In genomic region chr11:9051895-9052294, GRCm38 (mm10) we compare ENCODE assay signal across 27 mouse cellular contexts. TPM values are rescaled to one million over a fixed set of nuclear protein-coding genes. Genes with fewer than 3 reads are reported as not detected.
"Had no signal": no experiment of that assay in that cellular context is flagged by ENCODE, and none has a peak within 500 bp of the region (broad histone marks: within the 10 kb centered on the region; RNA-seq: fewer than 3 reads in every experiment).

No protein-coding gene starts in this region.

- ATAC-seq: liver, postnatal 0 days; lung, postnatal 0 days; midbrain, embryonic 13.5 days; midbrain, embryonic 16.5 days had no signal

- H3K4me3 ChIP-seq: limb, embryonic 12.5 days; limb, embryonic 15.5 days; megakaryocyte, embryonic 14.5 days; midbrain, embryonic 10.5 days; midbrain, embryonic 13.5 days; myocyte; neural tube, embryonic 13.5 days had no signal

- H3K36me3 ChIP-seq: limb, embryonic 12.5 days; limb, embryonic 15.5 days; midbrain, embryonic 10.5 days; midbrain, embryonic 13.5 days; neural tube, embryonic 13.5 days had no signal

- H3K27ac ChIP-seq: kidney, postnatal 0 days; limb, embryonic 12.5 days; limb, embryonic 15.5 days; liver, embryonic 14.5 days; macrophage; midbrain, embryonic 10.5 days; midbrain, embryonic 13.5 days; neural tube, embryonic 13.5 days; stomach, postnatal 0 days had no signal

- DNase-seq: kidney, adult 2 months; kidney, postnatal 36 days; left cerebral cortex, postnatal 4 days; liver, postnatal 0 days; lung, embryonic 14.5 days; right cerebral cortex, adult 18-20 months; right cerebral cortex, postnatal 14 days; right cerebral cortex, postnatal 4 days; thymus, adult 18-20 months; thymus, postnatal 36 days had no signal

RNA-seq across cellular contexts. Expression of gene Sun3, which starts 3.1 kb away (rescaled TPM):
- total RNA-seq: left cerebral cortex, postnatal 14 days; monocyte, adult 5-6 weeks had no signal
- polyA plus RNA-seq: kidney, embryonic 14.5 days; limb, embryonic 12.5 days; limb, embryonic 15.5 days; liver, embryonic 11.5 days; liver, embryonic 14.5 days; liver, postnatal 0 days; lung, embryonic 14.5 days; macrophage; midbrain, embryonic 10.5 days; midbrain, embryonic 13.5 days; myocyte had no signal

RNA-seq across cellular contexts. Expression of gene Gm11992, which starts 3.5 kb away (rescaled TPM):
- total RNA-seq: monocyte, adult 5-6 weeks had no signal
